Mouse (Mus musculus): ENCODE measurements around the gene Mt3. TPM values are rescaled to one million over a fixed set of nuclear protein-coding genes. Genes with fewer than 3 reads are reported as not detected.

Mt3 gene
- 1 to 10 TPM in 1 of 2 experiments, under 1 TPM in 1; 0.45 to 2.3 TPM for polyA plus RNA-seq (2017; shearing (Covaris generic))

GRCm38 (mm10) chr8:94152513-94153300 lies at the start of gene Mt3:
Mt3 (plus strand) TSS chr8:94152607.

GRCm38 (mm10) chr8:94136933-94137332 lies 15.5 kb upstream of the Mt3 start, which contains the start of gene Mt4:
Mt4 (plus strand) TSS chr8:94137197.

GRCm38 (mm10) chr8:94172075-94172808 lies 19.8 kb downstream of the Mt3 start, which contains the start of gene Mt2:
Mt2 (plus strand) TSS chr8:94172664.

GRCm38 (mm10) chr8:94178857-94179712 lies 26.7 kb downstream of the Mt3 start, which contains the start of gene Mt1:
Mt1 (plus strand) TSS chr8:94179082.

Other genes starting within 250 kb of the Mt3 start
- 100 to 1,000 TPM; 101 to 132 TPM for gene Amfr, start 139.8 kb upstream of the Mt3 start, polyA plus RNA-seq (2017; shearing (Covaris generic))
- 100 to 1,000 TPM; 116 to 135 TPM for gene Nudt21, start 115.6 kb upstream of the Mt3 start, polyA plus RNA-seq (2017; shearing (Covaris generic))
- 10 to 100 TPM; 12.9 to 13.4 TPM for gene Ogfod1, start 115.4 kb upstream of the Mt3 start, polyA plus RNA-seq (2017; shearing (Covaris generic))
- 1 to 10 TPM; 2.5 to 9.5 TPM for gene Bbs2, start 53.7 kb upstream of the Mt3 start, polyA plus RNA-seq (2017; shearing (Covaris generic))
- not detected for gene Mt4, start 15.4 kb upstream of the Mt3 start, polyA plus RNA-seq (2017; shearing (Covaris generic))
- 1 to 10 TPM; 2.1 to 6.2 TPM for gene Mt2, start 20.1 kb downstream of the Mt3 start, polyA plus RNA-seq (2017; shearing (Covaris generic))
- gene Mt1, start 26.5 kb downstream of the Mt3 start, polyA plus RNA-seq (2017; shearing (Covaris generic)), result 10 to 100 TPM in 1 of 2 experiments, 1 to 10 TPM in 1; 5.7 to 16.7 TPM
- 10 to 100 TPM; 32.6 to 33.9 TPM for gene Nup93, start 62.0 kb downstream of the Mt3 start, polyA plus RNA-seq (2017; shearing (Covaris generic))
- under 1 TPM in 1 of 2 experiments, not detected in 1; 0.06 TPM for gene Slc12a3, start 176.6 kb downstream of the Mt3 start, polyA plus RNA-seq (2017; shearing (Covaris generic))
- gene Herpud1, start 233.8 kb downstream of the Mt3 start, polyA plus RNA-seq (2017; shearing (Covaris generic)), result 100 to 1,000 TPM in 1 of 2 experiments, 10 to 100 TPM in 1; 93.6 to 104 TPM

All from activated CD4-positive, CD25-positive, alpha-beta regulatory T cell (primary cell).